Mouse (Mus musculus): Measurements from ENCODE around the gene Cpm. TPM values are rescaled to one million over a fixed set of nuclear protein-coding genes. Genes with fewer than 3 reads are reported as not detected.

Gene Cpm
- polyA plus RNA-seq, 1 experiment from 2014 or later: 23.5 TPM

DNA sequence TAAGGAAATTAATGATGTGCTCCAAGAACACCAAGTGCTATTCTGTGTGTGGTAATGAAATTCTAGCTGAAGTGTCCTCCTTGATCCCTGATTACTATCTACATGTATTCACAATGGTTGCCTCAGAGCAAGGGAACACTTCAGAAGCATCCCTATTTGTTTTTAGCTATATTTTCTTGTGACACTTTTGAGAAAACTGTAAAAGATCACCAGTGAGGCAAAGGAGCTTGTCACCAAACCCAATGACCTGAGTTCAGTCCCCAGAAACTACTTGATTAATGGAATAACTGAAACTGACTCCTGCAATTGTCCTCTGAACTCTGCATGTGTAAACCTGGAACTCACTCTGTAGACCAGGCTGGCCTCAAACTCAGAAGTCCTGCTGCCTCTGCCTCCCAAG is 5.9 kb upstream of the Cpm start:
- ATAC-seq (ENCODE audit: insufficient read depth) (no peak), DNase-seq (no peak)
- H3K36me3 ChIP-seq (ENCODE audit: insufficient read depth): no peaks in the 10 kb centered on the region
- H3K27ac ChIP-seq (ENCODE audit: low read depth): no peak overlapping the region
- H3K9ac ChIP-seq: no peak overlapping the region
- H3K4me3 ChIP-seq (ENCODE audit: low read depth, low read length): no peak overlapping the region
- no peaks in the 10 kb centered on the region; the same call in 1 of the 2 replicates for H3K27me3 ChIP-seq (ENCODE audit: insufficient read depth, low read length)
- no peak for TF ChIP-seq CTCF (IDR thresholded peaks at IDR 0.05; ENCODE audit: low read depth)
- no peaks in the 10 kb centered on the region for H3K4me1 ChIP-seq (ENCODE audit: insufficient read depth)
- no peak overlapping the region for H3K4me2 ChIP-seq
- no peaks in the 10 kb centered on the region for H3K9me3 ChIP-seq (ENCODE audit: low read depth, low read length)

DNA sequence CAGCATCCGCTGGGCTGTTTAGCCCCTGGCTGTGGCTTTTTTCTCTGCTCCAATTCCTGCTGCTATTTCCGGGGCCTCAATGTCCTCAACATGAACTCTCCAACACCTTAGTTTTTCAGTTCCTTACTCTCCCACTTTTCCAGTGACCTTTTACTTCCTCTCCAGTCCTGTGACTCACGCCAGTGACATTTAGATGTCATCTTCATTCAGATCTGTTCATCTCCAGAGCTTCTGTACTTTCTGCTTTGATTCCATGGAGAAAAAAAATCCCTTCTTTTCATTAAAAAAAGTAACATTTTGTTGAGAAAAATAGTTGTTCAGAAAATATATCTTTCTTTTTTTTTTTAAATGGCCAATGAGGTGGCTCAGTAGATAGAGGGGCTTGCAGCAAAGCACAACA is 5.1 kb upstream of the Cpm start:
- Histone ChIP-seq H3K4me2 (no peak overlapping the region), H3K4me1 (ENCODE audit: insufficient read depth) (no peaks in the 10 kb centered on the region), H3K36me3 (ENCODE audit: insufficient read depth) (no peaks in the 10 kb centered on the region), H3K27me3 (ENCODE audit: insufficient read depth, low read length) (peaks cover 5% of the 10 kb centered on the region; the same call in 1 of the 2 replicates), H3K9me3 (ENCODE audit: low read depth, low read length) (no peaks in the 10 kb centered on the region), H3K4me3 (ENCODE audit: low read depth, low read length) (no peak overlapping the region), H3K27ac (ENCODE audit: low read depth) (no peak overlapping the region), H3K9ac (no peak overlapping the region)
- 52% methylated on average over 3 of the region's 3 CpGs for WGBS
- ATAC-seq (ENCODE audit: insufficient read depth) (no peak), DNase-seq (no peak)
- no peak for TF ChIP-seq CTCF (IDR thresholded peaks at IDR 0.05; ENCODE audit: low read depth)

DNA sequence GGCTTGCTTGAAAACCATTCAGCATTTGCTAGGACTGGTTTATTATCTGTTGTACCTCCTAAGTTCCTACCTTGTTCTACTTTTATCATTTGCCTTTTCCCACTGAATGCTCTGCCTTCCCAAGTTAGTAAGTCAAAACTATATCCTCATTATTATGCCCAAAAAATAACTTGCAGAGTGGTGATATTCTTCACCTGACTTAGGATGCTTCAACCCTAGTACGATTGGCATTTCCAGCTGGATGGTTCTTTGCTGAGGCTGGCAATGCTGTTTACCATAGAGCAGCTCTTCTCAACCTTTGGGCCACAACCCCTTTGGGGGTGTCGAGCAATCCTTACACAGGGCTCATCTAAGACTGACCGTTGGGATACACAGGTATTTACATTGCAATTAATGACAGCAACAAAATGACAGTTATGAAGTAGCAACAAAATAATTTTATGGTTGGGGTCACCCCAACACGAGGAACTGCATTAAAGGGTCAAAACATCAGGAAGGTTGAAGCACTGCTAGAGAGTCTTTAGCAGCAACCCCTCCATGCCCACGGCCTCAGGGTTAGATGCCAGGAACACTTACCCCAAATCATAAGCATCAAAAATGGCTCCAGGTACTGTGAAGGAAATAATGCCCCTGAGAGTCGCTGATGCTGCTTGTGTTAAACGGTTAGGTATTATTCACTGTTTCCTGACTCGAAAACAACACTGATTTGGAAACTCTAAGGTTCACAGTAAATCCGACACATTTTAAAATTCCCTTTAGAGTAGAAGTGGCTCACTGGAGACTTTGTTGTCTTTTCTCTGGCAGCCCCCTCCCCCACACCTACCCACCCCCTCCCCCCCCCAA is 4.4 kb upstream of the Cpm start:
- Histone ChIP-seq H3K9ac (no peak overlapping the region), H3K27me3 (ENCODE audit: insufficient read depth, low read length) (peaks cover 8% of the 10 kb centered on the region), H3K4me1 (ENCODE audit: insufficient read depth) (no peaks in the 10 kb centered on the region), H3K27ac (ENCODE audit: low read depth) (no peak overlapping the region), H3K36me3 (ENCODE audit: insufficient read depth) (no peaks in the 10 kb centered on the region), H3K4me2 (no peak overlapping the region), H3K4me3 (ENCODE audit: low read depth, low read length) (no peak overlapping the region), H3K9me3 (ENCODE audit: low read depth, low read length) (no peaks in the 10 kb centered on the region)
- no peak for ATAC-seq (ENCODE audit: insufficient read depth)
- no peak for TF ChIP-seq CTCF (IDR thresholded peaks at IDR 0.05; ENCODE audit: low read depth)
- WGBS: 69% methylated on average over 9 of the region's 9 CpGs
- no peak for DNase-seq

DNA sequence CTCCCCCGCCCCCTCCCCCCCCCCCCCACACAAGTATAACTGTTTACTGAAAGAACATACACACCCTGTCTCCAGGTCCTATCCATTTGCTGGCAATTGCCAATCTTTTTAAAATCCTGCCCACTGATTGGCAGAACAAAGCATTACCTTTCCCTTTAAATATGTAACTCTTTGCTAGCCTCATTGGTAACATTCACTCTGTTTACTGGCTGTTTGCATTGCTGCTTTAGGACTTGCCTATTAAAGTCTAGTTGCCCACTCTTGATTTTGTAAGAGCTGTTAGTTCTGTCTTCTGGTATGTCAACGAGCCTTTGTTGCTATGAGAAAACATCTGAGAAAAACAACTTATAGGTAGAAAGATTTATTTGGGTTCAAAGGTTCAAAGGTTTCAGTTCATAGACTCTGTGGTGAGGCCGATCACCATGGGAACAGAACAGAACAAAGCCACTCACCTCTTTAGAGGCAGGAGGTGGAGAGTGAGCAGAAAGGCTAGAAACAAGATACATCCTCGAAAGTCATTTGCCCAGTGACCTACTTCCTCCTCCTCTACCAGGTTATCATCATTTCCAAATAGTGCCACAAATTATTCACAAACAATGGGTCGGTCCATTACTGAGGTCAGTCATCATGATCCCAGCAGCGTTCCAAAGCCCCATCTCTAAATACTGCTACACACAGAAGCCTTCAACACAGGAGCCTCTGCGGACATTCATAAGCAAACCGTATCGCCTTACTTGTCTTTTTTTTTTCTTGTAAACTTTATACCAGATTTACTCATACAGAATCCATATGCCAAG is 3.6 kb upstream of the Cpm start:
- ATAC-seq (ENCODE audit: insufficient read depth): no peak
- H3K36me3 ChIP-seq (ENCODE audit: insufficient read depth): no peaks in the 10 kb centered on the region

DNA sequence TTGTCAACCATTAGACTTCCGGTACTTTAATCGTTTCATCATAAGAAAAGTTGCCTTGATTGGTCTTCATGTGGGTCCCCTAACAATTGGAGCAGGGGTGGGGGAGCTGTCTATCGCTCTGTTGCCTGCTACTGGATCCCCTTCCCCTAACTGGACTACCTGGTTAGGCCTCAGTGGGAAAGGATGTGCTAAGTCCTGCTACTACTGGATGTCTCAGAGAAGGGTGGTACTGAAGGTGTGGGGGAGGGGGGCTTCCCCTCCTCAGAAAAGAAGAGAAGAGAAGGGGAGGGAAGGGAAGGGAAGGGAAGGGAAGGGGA is 3.0 kb upstream of the Cpm start:
- ATAC-seq (ENCODE audit: insufficient read depth) (no peak), DNase-seq (no peak)
- Histone ChIP-seq H3K9ac (no peak overlapping the region), H3K4me3 (ENCODE audit: low read depth, low read length) (no peak overlapping the region), H3K4me2 (no peak overlapping the region), H3K9me3 (ENCODE audit: low read depth, low read length) (no peaks in the 10 kb centered on the region), H3K27ac (ENCODE audit: low read depth) (no peak overlapping the region), H3K36me3 (ENCODE audit: insufficient read depth) (no peaks in the 10 kb centered on the region), H3K4me1 (ENCODE audit: insufficient read depth) (no peaks in the 10 kb centered on the region), H3K27me3 (ENCODE audit: insufficient read depth, low read length) (peaks cover 17% of the 10 kb centered on the region)
- 84% methylated on average over 3 of the region's 3 CpGs for WGBS
- no peak for TF ChIP-seq CTCF (IDR thresholded peaks at IDR 0.05; ENCODE audit: low read depth)

More for the DNA sequence above, 3.6 kb upstream of the Cpm start:
- DNase-seq: no peak
- WGBS: 51% methylated on average over 8 of the region's 9 CpGs
- TF ChIP-seq CTCF (IDR thresholded peaks at IDR 0.05; ENCODE audit: low read depth): no peak
- peaks cover 16% of the 10 kb centered on the region for H3K27me3 ChIP-seq (ENCODE audit: insufficient read depth, low read length)
- H3K4me2 ChIP-seq: no peak overlapping the region
- H3K27ac ChIP-seq (ENCODE audit: low read depth): no peak overlapping the region
- H3K4me3 ChIP-seq (ENCODE audit: low read depth, low read length): no peak overlapping the region
- no peak overlapping the region for H3K9ac ChIP-seq
- no peaks in the 10 kb centered on the region for H3K9me3 ChIP-seq (ENCODE audit: low read depth, low read length)
- H3K4me1 ChIP-seq (ENCODE audit: insufficient read depth): no peaks in the 10 kb centered on the region

DNA sequence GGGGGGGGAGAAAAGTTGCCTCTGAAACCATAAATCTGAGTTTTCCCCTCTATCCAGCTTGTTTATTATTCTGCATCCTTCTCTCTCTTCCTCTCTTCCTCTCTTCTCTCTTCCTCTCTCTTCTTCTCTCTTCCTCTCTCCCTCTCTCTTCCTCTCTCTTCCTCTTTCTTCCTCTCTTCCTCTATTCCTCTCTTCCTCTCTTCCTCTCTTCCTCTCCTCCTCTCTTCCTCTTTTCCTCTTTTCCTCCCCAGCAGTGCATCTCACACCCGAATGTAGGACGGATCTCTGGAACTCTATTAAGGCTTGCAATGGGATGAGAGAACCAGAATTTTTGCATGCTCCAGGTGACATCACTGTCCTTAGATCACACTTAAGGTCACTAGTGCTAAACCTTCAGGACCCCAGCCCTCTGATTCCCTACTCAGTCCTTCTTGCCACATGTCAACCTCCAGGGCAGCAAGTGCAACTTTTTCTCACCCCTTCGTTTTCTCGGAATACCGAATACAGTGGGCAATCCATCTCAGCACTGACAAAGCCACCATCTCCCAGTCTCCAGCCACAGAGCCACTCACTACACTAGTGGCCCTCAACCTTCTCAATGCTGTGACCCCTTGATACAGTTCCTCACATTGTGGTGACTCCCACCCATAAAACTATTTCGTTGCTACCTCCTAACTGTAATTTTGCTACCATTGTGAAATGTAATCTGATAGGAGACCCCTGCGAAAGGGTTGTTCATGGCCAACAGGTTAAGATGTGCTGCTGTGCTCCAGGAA is 2.3 kb upstream of the Cpm start:
- Histone ChIP-seq H3K9ac (no peak overlapping the region), H3K27ac (ENCODE audit: low read depth) (no peak overlapping the region), H3K4me1 (ENCODE audit: insufficient read depth) (no peaks in the 10 kb centered on the region), H3K4me3 (ENCODE audit: low read depth, low read length) (no peak overlapping the region), H3K4me2 (no peak overlapping the region), H3K36me3 (ENCODE audit: insufficient read depth) (no peaks in the 10 kb centered on the region), H3K9me3 (ENCODE audit: low read depth, low read length) (no peaks in the 10 kb centered on the region), H3K27me3 (ENCODE audit: insufficient read depth, low read length) (peaks cover 17% of the 10 kb centered on the region)
- TF ChIP-seq CTCF (IDR thresholded peaks at IDR 0.05; ENCODE audit: low read depth): no peak
- no peak for ATAC-seq (ENCODE audit: insufficient read depth)
- no peak for DNase-seq
- 52% methylated on average over 7 of the region's 7 CpGs for WGBS

DNA sequence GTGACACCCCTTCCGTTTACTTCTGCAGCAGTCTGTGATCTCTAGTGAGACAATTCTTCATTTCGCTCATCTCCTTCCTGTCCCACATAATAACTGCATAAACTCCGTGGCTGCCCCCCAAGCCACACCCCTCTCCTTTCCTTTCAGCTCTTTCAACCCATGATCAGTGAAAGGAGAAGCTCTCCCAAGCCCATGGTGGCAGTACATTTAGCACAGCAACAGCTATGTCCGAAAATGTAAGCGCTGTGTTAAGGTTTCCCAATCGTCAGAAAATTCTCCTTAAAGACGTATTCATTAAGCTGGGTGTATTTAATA is 1.7 kb upstream of the Cpm start:
- ATAC-seq (ENCODE audit: insufficient read depth) (no peak), DNase-seq (peak; percentile 18)
- no peak for TF ChIP-seq CTCF (IDR thresholded peaks at IDR 0.05; ENCODE audit: low read depth)
- 38% methylated on average over 7 of the region's 7 CpGs for WGBS
- no peaks in the 10 kb centered on the region for H3K36me3 ChIP-seq (ENCODE audit: insufficient read depth)
- H3K27me3 ChIP-seq (ENCODE audit: insufficient read depth, low read length): peaks cover 17% of the 10 kb centered on the region
- no peak overlapping the region for H3K4me2 ChIP-seq
- H3K9ac ChIP-seq: no peak overlapping the region
- H3K27ac ChIP-seq (ENCODE audit: low read depth): no peak overlapping the region
- H3K4me3 ChIP-seq (ENCODE audit: low read depth, low read length): no peak overlapping the region
- no peaks in the 10 kb centered on the region for H3K4me1 ChIP-seq (ENCODE audit: insufficient read depth)
- H3K9me3 ChIP-seq (ENCODE audit: low read depth, low read length): no peaks in the 10 kb centered on the region
